Mouse (Mus musculus) hindbrain, postnatal 0 days (tissue): Measurements from ENCODE around the gene Ifngr2. TPM values are rescaled to one million over a fixed set of nuclear protein-coding genes. Genes with fewer than 3 reads are reported as not detected.
A peak's percentile ranks its signal among the peaks of the same experiment; 100 is the strongest.

Experiments used
- ATAC-seq: fragments of 200-750 bp; cut with Nextera tagmentation; 2 replicates; pipeline ENCODE4 v1.8.0; 2017; ENCODE audit warnings: mild to moderate bottlenecking, moderate TSS enrichment, moderate library complexity
- DNase-seq: peaks from one replicate; pipeline ENCODE4 v3.0.0-alpha.2; 2015; ENCODE audit warnings: low spot score
- H3K27ac ChIP-seq: fragments of 300-500 bp; sonication (generic); 2 replicates; pipeline ENCODE4 v1.5.1; 2014; ENCODE audit warnings: mild to moderate bottlenecking
- H3K27me3 ChIP-seq: fragments of 300-500 bp; sonication (generic); 2 replicates; pipeline ENCODE4 v1.6.1; 2014; ENCODE audit warnings: low read length, mixed read lengths; ENCODE audit not compliant: insufficient read depth
- H3K36me3 ChIP-seq: fragments of 300-500 bp; sonication (generic); 2 replicates; pipeline ENCODE4 v1.6.1; 2014; ENCODE audit warnings: low read length, mixed read lengths; ENCODE audit not compliant: insufficient read depth
- H3K4me1 ChIP-seq: fragments of 300-500 bp; sonication (generic); 2 replicates; pipeline ENCODE4 v1.6.1; 2014; ENCODE audit warnings: antibody characterized with exemption, low read length, mixed read lengths; ENCODE audit not compliant: insufficient read depth
- H3K4me2 ChIP-seq: fragments of 300-500 bp; sonication (generic); 2 replicates; pipeline ENCODE4 v1.6.1; 2014; ENCODE audit warnings: low read depth, mild to moderate bottlenecking, low read length, moderate library complexity, mixed read lengths
- H3K4me3 ChIP-seq: fragments of 300-500 bp; sonication (generic); 2 replicates; pipeline ENCODE4 v1.5.1; 2014; ENCODE audit warnings: low read length
- H3K9ac ChIP-seq: fragments of 300-500 bp; sonication (generic); replicated peaks from 2 replicates; pipeline ENCODE4 v1.6.1; 2014; ENCODE audit warnings: mild to moderate bottlenecking, low read length, moderate library complexity, mixed read lengths
- H3K9me3 ChIP-seq: fragments of 300-500 bp; sonication (generic); 2 replicates; pipeline ENCODE4 v1.6.1; 2016; ENCODE audit warnings: low read length, mixed read lengths
- CTCF ChIP-seq: IDR thresholded peaks from 2 replicates; pipeline ENCODE4 v1.5.1; 2016; ENCODE audit warnings: antibody characterized with exemption, control low read depth, low read depth
- WGBS: fragments of 180-500 bp; shearing (Covaris S2); extraction: QIAGEN DNeasy Blood & Tissue Kit; methylation state at CpG from one replicate; pipeline ENCODE4 v1.1.7; 2014; 5-methylcytosine and 5-hydroxymethylcytosine counted together
- polyA plus RNA-seq: library from polyadenylated mRNA; unstranded; fragments of >200 nt; fragmentation: Nextera tagmentation; extraction: Ambion mirVana; gene quantifications from 2 replicates; pipeline ENCODE4 v1.2.1, GENCODE M21; 2015
- total RNA-seq: library from RNA; depleted of rRNA; stranded (reverse); fragments of >200 nt; gene quantifications from 2 replicates; pipeline ENCODE4 v1.2.3, GENCODE M21; 2014

Ifngr2 gene
- total and polyA plus RNA-seq, 2 experiments from 2014 or later = 53.1 to 131 TPM

GRCm38 (mm10) chr16:91592162-91592561 is 45.3 kb downstream of the Ifngr2 start:
- Histone ChIP-seq H3K4me2 (no peak overlapping the region), H3K27ac (no peak overlapping the region), H3K4me3 (no peak overlapping the region), H3K4me1 (peaks cover 6% of the 10 kb centered on the region; the same call in 1 of the 2 replicates), H3K9me3 (no peaks in the 10 kb centered on the region), H3K36me3 (no peaks in the 10 kb centered on the region), H3K27me3 (no peaks in the 10 kb centered on the region), H3K9ac (no peak overlapping the region)
- WGBS = 82% methylated on average over 8 of the region's 8 CpGs
- TF ChIP-seq CTCF = no peak
- DNase-seq = no peak
- ATAC-seq = no peak

GRCm38 (mm10) chr16:91593262-91593661 is 46.4 kb downstream of the Ifngr2 start:
- ATAC-seq = no peak
- H3K4me3 ChIP-seq = no peak overlapping the region
- no peak overlapping the region for H3K9ac ChIP-seq
- H3K4me1 ChIP-seq = peaks cover 6% of the 10 kb centered on the region; the same call in 1 of the 2 replicates
- H3K9me3 ChIP-seq = no peaks in the 10 kb centered on the region
- TF ChIP-seq CTCF = no peak
- WGBS = 76% methylated on average over 3 of the region's 3 CpGs
- H3K27me3 ChIP-seq = no peaks in the 10 kb centered on the region
- no peak overlapping the region for H3K4me2 ChIP-seq
- no peaks in the 10 kb centered on the region for H3K36me3 ChIP-seq
- no peak for DNase-seq
- H3K27ac ChIP-seq = no peak overlapping the region

GRCm38 (mm10) chr16:91595076-91595475 is 48.2 kb downstream of the Ifngr2 start:
- DNase-seq = peak; percentile 62
- no peak overlapping the region for H3K27ac ChIP-seq
- no peak overlapping the region for H3K4me2 ChIP-seq
- WGBS = 54% methylated on average over 6 of the region's 6 CpGs
- no peak overlapping the region for H3K4me3 ChIP-seq
- peaks cover 6% of the 10 kb centered on the region; the same call in 1 of the 2 replicates for H3K4me1 ChIP-seq
- H3K9me3 ChIP-seq = no peaks in the 10 kb centered on the region
- H3K27me3 ChIP-seq = no peaks in the 10 kb centered on the region
- no peaks in the 10 kb centered on the region for H3K36me3 ChIP-seq
- no peak overlapping the region for H3K9ac ChIP-seq
- ATAC-seq = no peak
- TF ChIP-seq CTCF = no peak

GRCm38 (mm10) chr16:91596397-91596778 is 49.5 kb downstream of the Ifngr2 start:
- Histone ChIP-seq H3K27me3 (no peaks in the 10 kb centered on the region), H3K4me2 (peak overlapping the region; percentile 73), H3K36me3 (no peaks in the 10 kb centered on the region), H3K9ac (peak overlapping the region; percentile 84), H3K4me3 (peak overlapping the region; percentile 90), H3K27ac (no peak overlapping the region), H3K4me1 (peaks cover 6% of the 10 kb centered on the region; the same call in 1 of the 2 replicates), H3K9me3 (no peaks in the 10 kb centered on the region)
- no peak for ATAC-seq
- 19% methylated on average over 9 of the region's 9 CpGs for WGBS
- DNase-seq = no peak
- no peak for TF ChIP-seq CTCF

- peak; percentile 81 for ATAC-seq
- peak overlapping the region; percentile 73 for H3K4me2 ChIP-seq
- H3K27me3 ChIP-seq = no peaks in the 10 kb centered on the region
- WGBS = under 1% methylated on average over 55 of the region's 75 CpGs
- H3K4me1 ChIP-seq = peaks cover 6% of the 10 kb centered on the region; the same call in 1 of the 2 replicates
- H3K9me3 ChIP-seq = no peaks in the 10 kb centered on the region
- peak; percentile 62 for DNase-seq
- peak overlapping the region; percentile 90 for H3K4me3 ChIP-seq
- peak overlapping the region; percentile 84 for H3K9ac ChIP-seq
- peak overlapping the region; percentile 80 for H3K27ac ChIP-seq
- no peaks in the 10 kb centered on the region for H3K36me3 ChIP-seq
- TF ChIP-seq CTCF = no peak; the same call in 1 of the 2 replicates
These were observed 50.2 kb downstream of the Ifngr2 start for GRCm38 (mm10) chr16:91596779-91597671.

- no peak for TF ChIP-seq CTCF
- peaks cover 6% of the 10 kb centered on the region; the same call in 1 of the 2 replicates for H3K4me1 ChIP-seq
- WGBS = under 1% methylated on average over 31 of the region's 34 CpGs
- H3K9ac ChIP-seq = peak within 1 kb of the TSS; percentile 84
- no peaks in the 10 kb centered on the region for H3K27me3 ChIP-seq
- DNase-seq (peak; percentile 98), ATAC-seq (peak; percentile 99)
- peak within 1 kb of the TSS; percentile 90 for H3K4me3 ChIP-seq
- H3K9me3 ChIP-seq = no peaks in the 10 kb centered on the region
- H3K4me2 ChIP-seq = peak within 1 kb of the TSS; percentile 73
- no peaks in the 10 kb centered on the region for H3K36me3 ChIP-seq
- H3K27ac ChIP-seq = peak within 1 kb of the TSS; percentile 80
These were observed 50.8 kb downstream of the Ifngr2 start, which contains the start of gene Tmem50b for GRCm38 (mm10) chr16:91597672-91598010. Gene Tmem50b, minus strand, starts transcription at chr16:91597800.

- no peaks in the 10 kb centered on the region for H3K27me3 ChIP-seq
- no peaks in the 10 kb centered on the region for H3K36me3 ChIP-seq
- no peaks in the 10 kb centered on the region for H3K9me3 ChIP-seq
- H3K4me3 ChIP-seq = no peak overlapping the region
- H3K9ac ChIP-seq = no peak overlapping the region
- H3K27ac ChIP-seq = no peak overlapping the region
- 0 out of 2 replicates have a peak, but pooled peaks have one; percentile 10 for TF ChIP-seq CTCF
- H3K4me1 ChIP-seq = peaks cover 6% of the 10 kb centered on the region; the same call in 1 of the 2 replicates
- no peak for DNase-seq
- no peak overlapping the region for H3K4me2 ChIP-seq
- ATAC-seq = no peak
These were observed 52.4 kb downstream of the Ifngr2 start for GRCm38 (mm10) chr16:91599242-91599641.
